In genomic region chr1:186587065-186587804, GRCm38 (mm10) we compare ENCODE assay signal across 11 mouse cellular contexts.
DNase-seq lines count a peak whose midpoint lies in the region; ATAC-seq lines count a peak whose summit lies in the region.
"Had no signal": no experiment of that assay in that cellular context is flagged by ENCODE, and none has a peak within 500 bp of the region (broad histone marks: within the 10 kb centered on the region; RNA-seq: fewer than 3 reads in every experiment).

No protein-coding gene starts in this region.

- no peak overlapping the region for H3K4me2 ChIP-seq in liver, embryonic 11.5 days
- H3K4me2 ChIP-seq: embryonic facial prominence, embryonic 15.5 days; hindbrain, embryonic 13.5 days; neural tube, embryonic 13.5 days had no signal

- H3K27ac ChIP-seq in liver, embryonic 11.5 days (ENCODE audit: low read depth, low read length), result no peak overlapping the region
- H3K27ac ChIP-seq: embryonic facial prominence, embryonic 15.5 days; hindbrain, embryonic 13.5 days; neural tube, embryonic 13.5 days had no signal

- WGBS in liver, embryonic 11.5 days, result 72% methylated on average over 8 of the region's 8 CpGs

- no peaks in the 10 kb centered on the region for H3K4me1 ChIP-seq in liver, embryonic 11.5 days (replicated peaks; ENCODE audit: control insufficient read depth, insufficient read depth, low read length)
- H3K4me1 ChIP-seq: hindbrain, embryonic 13.5 days; neural tube, embryonic 13.5 days had no signal

- H3K9ac ChIP-seq in liver, embryonic 11.5 days (ENCODE audit: low read depth, low read length), result no peak overlapping the region
- H3K9ac ChIP-seq: embryonic facial prominence, embryonic 15.5 days; hindbrain, embryonic 13.5 days; neural tube, embryonic 13.5 days had no signal

- no peak overlapping the region for H3K4me3 ChIP-seq in liver, embryonic 11.5 days (ENCODE audit: low read depth, low read length)
- H3K4me3 ChIP-seq: embryonic facial prominence, embryonic 15.5 days; hindbrain, embryonic 13.5 days; neural tube, embryonic 13.5 days had no signal

- no peak for DNase-seq in frontal cortex, postnatal 10 days (ENCODE audit: low spot score in 2 of 2)
- peak; percentile 69 for DNase-seq in adrenal gland, adult 2 months
- peak; percentile 97 for DNase-seq in heart, adult 11 months
- DNase-seq in layer of hippocampus, adult 18-20 months (ENCODE audit: low spot score in 2 of 2), result peak; percentile 16 to 50
- no peak for DNase-seq in testis, postnatal 14 days (ENCODE audit: low spot score)
- no peak for DNase-seq in embryo, embryonic 10 days (ENCODE audit: low spot score)
- no peak for DNase-seq in liver, embryonic 11.5 days (ENCODE audit: low spot score)

- H3K27me3 ChIP-seq in liver, embryonic 11.5 days (replicated peaks; ENCODE audit: control insufficient read depth, insufficient read depth, low read length), result no peaks in the 10 kb centered on the region
- H3K27me3 ChIP-seq: embryonic facial prominence, embryonic 15.5 days; hindbrain, embryonic 13.5 days; neural tube, embryonic 13.5 days had no signal

- H3K36me3 ChIP-seq in liver, embryonic 11.5 days (ENCODE audit: control insufficient read depth, insufficient read depth, low read length), result no peaks in the 10 kb centered on the region
- H3K36me3 ChIP-seq: embryonic facial prominence, embryonic 15.5 days; hindbrain, embryonic 13.5 days; neural tube, embryonic 13.5 days had no signal

- peak; percentile 82 for ATAC-seq in frontal cortex, adult (ENCODE audit: low TSS enrichment)
- ATAC-seq in liver, embryonic 11.5 days (replicated peaks; ENCODE audit: low FRiP score), result no peak

- H3K9me3 ChIP-seq in liver, embryonic 11.5 days (ENCODE audit: control insufficient read depth, low read length), result no peaks in the 10 kb centered on the region
- H3K9me3 ChIP-seq: embryonic facial prominence, embryonic 15.5 days; hindbrain, embryonic 13.5 days; neural tube, embryonic 13.5 days had no signal

Comparison
In these comparisons a context has a peak if more than half of its experiments do, and no peak if none do; other contexts are left out.
1. DNase-seq: peak in adrenal gland, adult 2 months (single experiment), heart, adult 11 months (single experiment) and layer of hippocampus, adult 18-20 months (2 of 2); none in frontal cortex, postnatal 10 days (0 of 2), testis, postnatal 14 days (single experiment), embryo, embryonic 10 days (single experiment) and liver, embryonic 11.5 days (single experiment).